Mouse (Mus musculus): ENCODE measurements around the gene Fibcd1. TPM values are rescaled to one million over a fixed set of nuclear protein-coding genes. Genes with fewer than 3 reads are reported as not detected.
A peak's percentile ranks its signal among the peaks of the same experiment; 100 is the strongest.

Gene Fibcd1
- polyA plus RNA-seq, 1 experiment from 2014 or later = 0.19 TPM

GRCm38 (mm10) chr2:31823933-31824730, 21.7 kb downstream of the Fibcd1 start:
- H3K27me3 ChIP-seq (ENCODE audit: control insufficient read depth, insufficient read depth, low read length) = peaks cover 3% of the 10 kb centered on the region; the same call in 1 of the 2 replicates
- H3K4me2 ChIP-seq (ENCODE audit: low read depth, low read length) = no peak overlapping the region
- H3K9me3 ChIP-seq (replicated peaks; ENCODE audit: control insufficient read depth, low read length) = no peaks in the 10 kb centered on the region
- H3K27ac ChIP-seq (ENCODE audit: low read length) = no peak overlapping the region
- peaks cover 15% of the 10 kb centered on the region for H3K4me1 ChIP-seq (ENCODE audit: control insufficient read depth, insufficient read depth, low read length)
- H3K36me3 ChIP-seq (ENCODE audit: control insufficient read depth, insufficient read depth, low read length) = no peaks in the 10 kb centered on the region
- H3K9ac ChIP-seq (ENCODE audit: low read length) = no peak overlapping the region
- ATAC-seq (ENCODE audit: insufficient read depth, low FRiP score) = no peak
- H3K4me3 ChIP-seq (replicated peaks; ENCODE audit: low read length) = no peak overlapping the region
- WGBS = 73% methylated on average over 12 of the region's 15 CpGs

GRCm38 (mm10) chr2:31822524-31823371, 23.1 kb downstream of the Fibcd1 start:
- WGBS = 15% methylated on average over 39 of the region's 39 CpGs
- no peaks in the 10 kb centered on the region for H3K36me3 ChIP-seq (ENCODE audit: control insufficient read depth, insufficient read depth, low read length)
- peak overlapping the region; percentile 18; the same call in 1 of the 2 replicates for H3K9ac ChIP-seq (ENCODE audit: low read length)
- peaks cover 9% of the 10 kb centered on the region for H3K4me1 ChIP-seq (ENCODE audit: control insufficient read depth, insufficient read depth, low read length)
- no peak overlapping the region for H3K27ac ChIP-seq (ENCODE audit: low read length)
- H3K4me2 ChIP-seq (ENCODE audit: low read depth, low read length) = peak overlapping the region; percentile 42
- ATAC-seq (ENCODE audit: insufficient read depth, low FRiP score) = no peak
- H3K27me3 ChIP-seq (ENCODE audit: control insufficient read depth, insufficient read depth, low read length) = peaks cover 3% of the 10 kb centered on the region; the same call in 1 of the 2 replicates
- 0 out of 2 replicates have a peak overlapping the region, but pooled peaks have one; percentile 15 for H3K4me3 ChIP-seq (replicated peaks; ENCODE audit: low read length)
- no peaks in the 10 kb centered on the region for H3K9me3 ChIP-seq (replicated peaks; ENCODE audit: control insufficient read depth, low read length)

- no peak overlapping the region for H3K4me3 ChIP-seq (replicated peaks; ENCODE audit: low read length)
- ATAC-seq (ENCODE audit: insufficient read depth, low FRiP score) = no peak; the same call in 1 of the 2 replicates
- H3K4me2 ChIP-seq (ENCODE audit: low read depth, low read length) = no peak overlapping the region
- H3K9me3 ChIP-seq (replicated peaks; ENCODE audit: control insufficient read depth, low read length) = no peaks in the 10 kb centered on the region
- no peaks in the 10 kb centered on the region for H3K36me3 ChIP-seq (ENCODE audit: control insufficient read depth, insufficient read depth, low read length)
- H3K27ac ChIP-seq (ENCODE audit: low read length) = no peak overlapping the region
- H3K27me3 ChIP-seq (ENCODE audit: control insufficient read depth, insufficient read depth, low read length) = no peaks in the 10 kb centered on the region
- H3K9ac ChIP-seq (ENCODE audit: low read length) = no peak overlapping the region
- WGBS = 19% methylated on average over 5 of the region's 5 CpGs
- H3K4me1 ChIP-seq (ENCODE audit: control insufficient read depth, insufficient read depth, low read length) = peaks cover under 1% of the 10 kb centered on the region; the same call in 1 of the 2 replicates
These were observed 30.4 kb downstream of the Fibcd1 start for GRCm38 (mm10) chr2:31815367-31815766.

- no peak for ATAC-seq (ENCODE audit: insufficient read depth, low FRiP score)
- Histone ChIP-seq H3K9me3 (replicated peaks; ENCODE audit: control insufficient read depth, low read length) (no peaks in the 10 kb centered on the region), H3K36me3 (ENCODE audit: control insufficient read depth, insufficient read depth, low read length) (no peaks in the 10 kb centered on the region), H3K4me1 (ENCODE audit: control insufficient read depth, insufficient read depth, low read length) (peaks cover 6% of the 10 kb centered on the region; the same call in 1 of the 2 replicates), H3K4me2 (ENCODE audit: low read depth, low read length) (no peak overlapping the region), H3K9ac (ENCODE audit: low read length) (no peak overlapping the region), H3K4me3 (replicated peaks; ENCODE audit: low read length) (no peak overlapping the region), H3K27me3 (ENCODE audit: control insufficient read depth, insufficient read depth, low read length) (no peaks in the 10 kb centered on the region), H3K27ac (ENCODE audit: low read length) (no peak overlapping the region)
- 74% methylated on average over 7 of the region's 7 CpGs for WGBS
These were observed 31.1 kb downstream of the Fibcd1 start for GRCm38 (mm10) chr2:31814699-31815098.

GRCm38 (mm10) chr2:31813641-31814040, 32.2 kb downstream of the Fibcd1 start:
- Histone ChIP-seq H3K4me3 (replicated peaks; ENCODE audit: low read length) (no peak overlapping the region), H3K9me3 (replicated peaks; ENCODE audit: control insufficient read depth, low read length) (no peaks in the 10 kb centered on the region), H3K27me3 (ENCODE audit: control insufficient read depth, insufficient read depth, low read length) (no peaks in the 10 kb centered on the region), H3K9ac (ENCODE audit: low read length) (no peak overlapping the region), H3K4me1 (ENCODE audit: control insufficient read depth, insufficient read depth, low read length) (peaks cover 9% of the 10 kb centered on the region; the same call in 1 of the 2 replicates), H3K4me2 (ENCODE audit: low read depth, low read length) (no peak overlapping the region), H3K36me3 (ENCODE audit: control insufficient read depth, insufficient read depth, low read length) (no peaks in the 10 kb centered on the region), H3K27ac (ENCODE audit: low read length) (no peak overlapping the region)
- WGBS = 88% methylated on average over 4 of the region's 4 CpGs
- no peak for ATAC-seq (ENCODE audit: insufficient read depth, low FRiP score)

GRCm38 (mm10) chr2:31811086-31811958, 34.5 kb downstream of the Fibcd1 start:
- H3K9me3 ChIP-seq (replicated peaks; ENCODE audit: control insufficient read depth, low read length) = no peaks in the 10 kb centered on the region
- no peak overlapping the region for H3K4me2 ChIP-seq (ENCODE audit: low read depth, low read length)
- H3K27me3 ChIP-seq (ENCODE audit: control insufficient read depth, insufficient read depth, low read length) = no peaks in the 10 kb centered on the region
- H3K4me3 ChIP-seq (replicated peaks; ENCODE audit: low read length) = no peak overlapping the region
- WGBS = 79% methylated on average over 14 of the region's 14 CpGs
- no peaks in the 10 kb centered on the region for H3K36me3 ChIP-seq (ENCODE audit: control insufficient read depth, insufficient read depth, low read length)
- ATAC-seq (ENCODE audit: insufficient read depth, low FRiP score) = no peak
- H3K27ac ChIP-seq (ENCODE audit: low read length) = no peak overlapping the region
- peaks cover 9% of the 10 kb centered on the region; the same call in 1 of the 2 replicates for H3K4me1 ChIP-seq (ENCODE audit: control insufficient read depth, insufficient read depth, low read length)
- no peak overlapping the region for H3K9ac ChIP-seq (ENCODE audit: low read length)

GRCm38 (mm10) chr2:31810444-31810843, 35.4 kb downstream of the Fibcd1 start, which contains the start of gene Qrfp:
Gene Qrfp, minus strand, starts transcription at chr2:31810580.
- no peak within 1 kb of the TSS for H3K27ac ChIP-seq (ENCODE audit: low read length)
- no peak for ATAC-seq (ENCODE audit: insufficient read depth, low FRiP score)
- WGBS = 60% methylated on average over 12 of the region's 12 CpGs
- no peaks in the 10 kb centered on the region for H3K9me3 ChIP-seq (replicated peaks; ENCODE audit: control insufficient read depth, low read length)
- H3K4me3 ChIP-seq (replicated peaks; ENCODE audit: low read length) = no peak within 1 kb of the TSS
- H3K27me3 ChIP-seq (ENCODE audit: control insufficient read depth, insufficient read depth, low read length) = no peaks in the 10 kb centered on the region
- H3K4me1 ChIP-seq (ENCODE audit: control insufficient read depth, insufficient read depth, low read length) = peaks cover 9% of the 10 kb centered on the region; the same call in 1 of the 2 replicates
- H3K9ac ChIP-seq (ENCODE audit: low read length) = no peak within 1 kb of the TSS
- no peak within 1 kb of the TSS for H3K4me2 ChIP-seq (ENCODE audit: low read depth, low read length)
- H3K36me3 ChIP-seq (ENCODE audit: control insufficient read depth, insufficient read depth, low read length) = no peaks in the 10 kb centered on the region

GRCm38 (mm10) chr2:31809358-31809740, 36.5 kb downstream of the Fibcd1 start:
- Histone ChIP-seq H3K9ac (ENCODE audit: low read length) (no peak overlapping the region), H3K4me1 (ENCODE audit: control insufficient read depth, insufficient read depth, low read length) (peaks cover 9% of the 10 kb centered on the region; the same call in 1 of the 2 replicates), H3K27ac (ENCODE audit: low read length) (no peak overlapping the region), H3K36me3 (ENCODE audit: control insufficient read depth, insufficient read depth, low read length) (peaks cover 3% of the 10 kb centered on the region; the same call in 1 of the 2 replicates), H3K4me3 (replicated peaks; ENCODE audit: low read length) (no peak overlapping the region), H3K9me3 (replicated peaks; ENCODE audit: control insufficient read depth, low read length) (no peaks in the 10 kb centered on the region), H3K27me3 (ENCODE audit: control insufficient read depth, insufficient read depth, low read length) (no peaks in the 10 kb centered on the region), H3K4me2 (ENCODE audit: low read depth, low read length) (no peak overlapping the region)
- ATAC-seq (ENCODE audit: insufficient read depth, low FRiP score) = no peak
- WGBS = 47% methylated on average over 2 of the region's 2 CpGs

Measured in stomach, embryonic 16.5 days (tissue).